Mouse (Mus musculus) MEL (cell line): ENCODE results near the gene Nr4a1. TPM values are rescaled to one million over a fixed set of nuclear protein-coding genes. Genes with fewer than 3 reads are reported as not detected.

Experiments
- DNase-seq: peaks from one replicate; pipeline ENCODE4 v3.0.0; 2011; ENCODE audit warnings: low read depth, low spot score
- H3K27ac ChIP-seq: 2 replicates; pipeline ENCODE4 v1.5.1; 2012; ENCODE audit warnings: low read depth, mild to moderate bottlenecking, control low read depth, low read length, moderate library complexity; ENCODE audit not compliant: control insufficient read depth
- H3K27me3 ChIP-seq, 2 experiments: fragments of 150-350 bp in 1 of 2; sonication (generic) in 1 of 2; 2 replicates each; pipeline ENCODE4 v1.6.1; 2012; ENCODE audit warnings: low read length in 2 of 2, mild to moderate bottlenecking in 2 of 2, improper control_type of control experiment in 1 of 2, moderate library complexity in 1 of 2; ENCODE audit not compliant: insufficient read depth in 2 of 2, control insufficient read depth in 1 of 2
- H3K36me3 ChIP-seq, 2 experiments: 2 replicates each; pipeline ENCODE4 v1.6.1; 2012 to 2014; ENCODE audit warnings: low read length in 2 of 2, improper control_type of control experiment in 1 of 2, inconsistent platforms in 1 of 2, mild to moderate bottlenecking in 1 of 2; ENCODE audit not compliant: insufficient read depth in 2 of 2, control insufficient read depth in 1 of 2
- H3K4me1 ChIP-seq, 2 experiments: fragments of 150-350 bp in 1 of 2; sonication (generic) in 1 of 2; 2 replicates each; pipeline ENCODE4 v1.6.1; 2012; ENCODE audit warnings: low read length in 2 of 2, improper control_type of control experiment in 1 of 2, mild to moderate bottlenecking in 1 of 2; ENCODE audit not compliant: insufficient read depth in 2 of 2, control insufficient read depth in 1 of 2
- H3K4me3 ChIP-seq, 2 experiments: fragments of 150-350 bp in 1 of 2; sonication (generic) in 1 of 2; 2 replicates each; pipeline ENCODE4 v1.5.1; 2012; ENCODE audit warnings: low read depth in 2 of 2, low read length in 2 of 2, mild to moderate bottlenecking in 2 of 2, moderate library complexity in 2 of 2, control low read depth in 1 of 2, improper control_type of control experiment in 1 of 2; ENCODE audit not compliant: control insufficient read depth in 1 of 2, insufficient read depth in 1 of 2
- H3K79me2 ChIP-seq: 2 replicates; pipeline ENCODE4 v1.6.1; 2012; ENCODE audit warnings: mild to moderate bottlenecking, low read length, moderate library complexity; ENCODE audit not compliant: control insufficient read depth, poor library complexity, insufficient read depth
- H3K9ac ChIP-seq: 2 replicates; pipeline ENCODE4 v1.6.1; 2012; ENCODE audit warnings: low read depth, mild to moderate bottlenecking, control low read depth, low read length, moderate library complexity; ENCODE audit not compliant: control insufficient read depth, poor library complexity, severe bottlenecking
- H3K9me3 ChIP-seq: fragments of 150-350 bp; sonication (generic); replicated peaks from 2 replicates; pipeline ENCODE4 v1.6.1; 2012; ENCODE audit warnings: mild to moderate bottlenecking, low read length, improper control_type of control experiment, moderate library complexity; ENCODE audit not compliant: insufficient read depth
- BHLHE40 ChIP-seq: IDR thresholded peaks from 2 replicates; pipeline ENCODE4 v1.6.1; 2012; ENCODE audit warnings: low read depth, mild to moderate bottlenecking, inconsistent platforms, low read length, improper control_type of control experiment, borderline replicate concordance
- CHD1 ChIP-seq: IDR thresholded peaks from 2 replicates; pipeline ENCODE4 v1.6.1; 2012; ENCODE audit warnings: low read depth, mild to moderate bottlenecking, inconsistent platforms, low read length, improper control_type of control experiment
- CHD2 ChIP-seq: IDR thresholded peaks from 2 replicates; pipeline ENCODE4 v1.6.1; 2011; ENCODE audit warnings: low read length, improper control_type of control experiment
- CTCF ChIP-seq, 3 experiments: IDR thresholded peaks in 2 of 3; conservative IDR thresholded peaks in 1 of 3; 2 replicates each; pipeline ENCODE4 v1.5.1; 2011 to 2012; ENCODE audit warnings: low read length in 3 of 3, low read depth in 2 of 3, mild to moderate bottlenecking in 2 of 3, improper control_type of control experiment in 1 of 3, inconsistent platforms in 1 of 3, mixed read lengths in 1 of 3, moderate library complexity in 1 of 3; ENCODE audit not compliant: control insufficient read depth in 1 of 3, insufficient read depth in 1 of 3, poor library complexity in 1 of 3, severe bottlenecking in 1 of 3
- E2F4 ChIP-seq: IDR thresholded peaks from 2 replicates; pipeline ENCODE4 v1.6.1; 2011; ENCODE audit warnings: low read depth, low read length, improper control_type of control experiment, borderline replicate concordance
- ELF1 ChIP-seq: IDR thresholded peaks from 2 replicates; pipeline ENCODE4 v1.6.1; 2014; ENCODE audit warnings: low read depth, mild to moderate bottlenecking, inconsistent platforms, low read length, improper control_type of control experiment, moderate library complexity
- EP300 ChIP-seq, 2 experiments: IDR thresholded peaks; 2 replicates each; pipeline ENCODE4 v1.6.1; 2011; ENCODE audit warnings: improper control_type of control experiment in 2 of 2, low read length in 2 of 2, low read depth in 1 of 2, mild to moderate bottlenecking in 1 of 2
- ETS1 ChIP-seq: IDR thresholded peaks from 2 replicates; pipeline ENCODE4 v1.6.1; 2012; ENCODE audit warnings: low read depth, mild to moderate bottlenecking, inconsistent platforms, low read length, improper control_type of control experiment, moderate library complexity
- GATA1 ChIP-seq: IDR thresholded peaks from 2 replicates; pipeline ENCODE4 v1.6.1; 2011; ENCODE audit warnings: low read depth, low read length, improper control_type of control experiment
- HCFC1 ChIP-seq: IDR thresholded peaks from 2 replicates; pipeline ENCODE4 v1.6.1; 2012; ENCODE audit warnings: low read depth, mild to moderate bottlenecking, inconsistent platforms, low read length, improper control_type of control experiment, moderate library complexity
- JUND ChIP-seq: IDR thresholded peaks from 2 replicates; pipeline ENCODE4 v1.6.1; 2011; ENCODE audit warnings: low read depth, mild to moderate bottlenecking, improper control_type of control experiment, low read length
- MAX ChIP-seq: IDR thresholded peaks from 2 replicates; pipeline ENCODE4 v1.6.1; 2011; ENCODE audit warnings: low read length, improper control_type of control experiment
- MAZ ChIP-seq: IDR thresholded peaks from 2 replicates; pipeline ENCODE4 v1.6.1; 2012; ENCODE audit warnings: low read depth, mild to moderate bottlenecking, inconsistent platforms, low read length, improper control_type of control experiment
- MEF2A ChIP-seq: IDR thresholded peaks from 2 replicates; pipeline ENCODE4 v1.6.1; 2014; ENCODE audit warnings: low read depth, mild to moderate bottlenecking, inconsistent platforms, low read length, improper control_type of control experiment; ENCODE audit not compliant: poor library complexity, insufficient replicate concordance, severe bottlenecking; ENCODE audit errors: extremely low read depth
- MXI1 ChIP-seq: IDR thresholded peaks from 2 replicates; pipeline ENCODE4 v1.6.1; 2011; ENCODE audit warnings: mild to moderate bottlenecking, low read depth, low read length, improper control_type of control experiment
- MYB ChIP-seq: IDR thresholded peaks from 2 replicates; pipeline ENCODE4 v1.6.1; 2011; ENCODE audit warnings: mild to moderate bottlenecking, low read depth, low read length, improper control_type of control experiment
- NELFE ChIP-seq: IDR thresholded peaks from 2 replicates; pipeline ENCODE4 v1.6.1; 2011; ENCODE audit warnings: low read depth, low read length, improper control_type of control experiment
- NRF1 ChIP-seq: IDR thresholded peaks from 2 replicates; pipeline ENCODE4 v1.6.1; 2014; ENCODE audit warnings: low read depth, mild to moderate bottlenecking, inconsistent platforms, low read length, improper control_type of control experiment, moderate library complexity; ENCODE audit not compliant: poor library complexity, insufficient read depth, severe bottlenecking
- POLR2A ChIP-seq, 2 experiments: IDR thresholded peaks; 2 replicates each; pipeline ENCODE4 v1.6.1; 2011 to 2012; ENCODE audit warnings: low read length in 2 of 2, mild to moderate bottlenecking in 2 of 2, control low read depth in 1 of 2, improper control_type of control experiment in 1 of 2, low read depth in 1 of 2, moderate library complexity in 1 of 2; ENCODE audit not compliant: control insufficient read depth in 1 of 2, insufficient read depth in 1 of 2, poor library complexity in 1 of 2
- POLR2AphosphoS2 ChIP-seq: IDR thresholded peaks from 2 replicates; pipeline ENCODE4 v1.6.1; 2011; ENCODE audit warnings: low read length, improper control_type of control experiment
- POLR2AphosphoS5 ChIP-seq: IDR thresholded peaks from 2 replicates; pipeline ENCODE4 v1.6.1; 2012; ENCODE audit warnings: low read depth, borderline replicate concordance, mild to moderate bottlenecking, inconsistent platforms, low read length, moderate library complexity, mixed read lengths
- RAD21 ChIP-seq: IDR thresholded peaks from 2 replicates; pipeline ENCODE4 v1.6.1; 2011; ENCODE audit warnings: mild to moderate bottlenecking, low read depth, low read length, improper control_type of control experiment
- RCOR1 ChIP-seq: IDR thresholded peaks from 2 replicates; pipeline ENCODE4 v1.6.1; 2012; ENCODE audit warnings: low read depth, mild to moderate bottlenecking, inconsistent platforms, low read length, improper control_type of control experiment
- SIN3A ChIP-seq: IDR thresholded peaks from 2 replicates; pipeline ENCODE4 v1.6.1; 2012; ENCODE audit warnings: low read length, improper control_type of control experiment, inconsistent platforms
- SMC3 ChIP-seq: IDR thresholded peaks from 2 replicates; pipeline ENCODE4 v1.6.1; 2011; ENCODE audit warnings: low read depth, low read length, improper control_type of control experiment
- TBP ChIP-seq: IDR thresholded peaks from 2 replicates; pipeline ENCODE4 v1.8.0; 2011; ENCODE audit warnings: low read depth, low read length, improper control_type of control experiment
- TCF12 ChIP-seq: IDR thresholded peaks from 2 replicates; pipeline ENCODE4 v1.6.1; 2014; ENCODE audit warnings: low read depth, mild to moderate bottlenecking, inconsistent platforms, low read length, improper control_type of control experiment, moderate library complexity
- UBTF ChIP-seq: IDR thresholded peaks from 2 replicates; pipeline ENCODE4 v1.6.1; 2012; ENCODE audit warnings: low read depth, mild to moderate bottlenecking, inconsistent platforms, low read length, improper control_type of control experiment, moderate library complexity, borderline replicate concordance; ENCODE audit not compliant: insufficient read depth
- USF1 ChIP-seq: IDR thresholded peaks from 2 replicates; pipeline ENCODE4 v1.6.1; 2014; ENCODE audit warnings: low read depth, mild to moderate bottlenecking, inconsistent platforms, low read length, improper control_type of control experiment, moderate library complexity
- USF2 ChIP-seq, 2 experiments: IDR thresholded peaks; 2 replicates each; pipeline ENCODE4 v1.6.1; 2011 to 2012; ENCODE audit warnings: improper control_type of control experiment in 2 of 2, low read length in 2 of 2, borderline replicate concordance in 1 of 2, inconsistent platforms in 1 of 2, low read depth in 1 of 2, mild to moderate bottlenecking in 1 of 2; ENCODE audit not compliant: insufficient read depth in 1 of 2
- ZC3H11A ChIP-seq: IDR thresholded peaks from 2 replicates; pipeline ENCODE4 v1.6.1; 2012; ENCODE audit warnings: low read depth, mild to moderate bottlenecking, inconsistent platforms, low read length, improper control_type of control experiment
- ZKSCAN1 ChIP-seq: IDR thresholded peaks from 2 replicates; pipeline ENCODE4 v1.6.1; 2012; ENCODE audit warnings: low read depth, mild to moderate bottlenecking, inconsistent platforms, low read length, improper control_type of control experiment, moderate library complexity
- ZMIZ1 ChIP-seq: IDR thresholded peaks from 2 replicates; pipeline ENCODE4 v1.6.1; 2012; ENCODE audit warnings: low read depth, mild to moderate bottlenecking, inconsistent platforms, low read length, improper control_type of control experiment, moderate library complexity
- polyA plus RNA-seq, 2 experiments: library from polyadenylated mRNA; stranded (reverse) in 1 of 2; unstranded in 1 of 2; fragments of >175 nt in 1 of 2; fragments of >200 nt in 1 of 2; gene quantifications; 2 replicates each; pipeline versions ENCODE4 v1.2.1 to v1.2.4; 2012; ENCODE audit warnings: low replicate concordance in 2 of 2, low read depth in 1 of 2; ENCODE audit not compliant: insufficient read length in 2 of 2, insufficient read depth in 1 of 2, missing spikeins in 1 of 2
- total RNA-seq: library from RNA; depleted of rRNA; stranded (reverse); fragments of 300-350 nt; gene quantifications from 2 replicates; pipeline ENCODE4 v1.2.3, GENCODE M21; 2012

Nr4a1 gene
- total and polyA plus RNA-seq, 3 experiments, result 2.0 to 12.8 TPM; not detected in 1

DNA sequence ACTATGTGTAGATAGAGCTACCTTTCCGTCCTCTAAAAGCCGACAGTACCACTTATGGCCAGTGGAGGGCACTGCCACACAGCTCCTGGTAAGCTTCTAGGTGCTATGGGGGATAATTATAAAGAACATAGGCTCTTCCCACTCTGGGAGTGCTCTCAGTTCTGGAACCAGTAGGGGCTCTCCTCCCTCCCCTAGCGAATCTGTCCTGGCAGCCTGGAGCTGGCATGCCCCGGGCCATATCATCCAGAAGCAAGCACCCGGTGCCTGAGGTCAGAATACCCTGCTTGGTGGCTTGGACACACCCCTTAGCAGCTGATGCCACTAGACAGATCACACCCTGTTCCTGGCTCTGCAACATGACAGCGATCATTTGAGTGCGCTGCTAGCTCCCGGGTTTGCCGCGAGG lies 13.3 kb upstream of the Nr4a1 start (continued):
- 0 out of 2 replicates have a peak, but pooled peaks have one; percentile 38 for TF ChIP-seq RCOR1
- TF ChIP-seq E2F4, result no peak
- TF ChIP-seq CHD1, result no peak
- peak; percentile 98 for TF ChIP-seq RAD21
- TF ChIP-seq TBP, result 0 out of 2 replicates have a peak, but pooled peaks have one; percentile 41
- TF ChIP-seq POLR2A (IDR thresholded peaks at IDR 0.05; ENCODE audit: control insufficient read depth in 1 of 2, insufficient read depth in 1 of 2, low read depth in 1 of 2, low read length in 2 of 2, poor library complexity in 1 of 2), result no peak
- no peak for TF ChIP-seq EP300 (IDR thresholded peaks at IDR 0.05; ENCODE audit: low read depth in 1 of 2, low read length in 2 of 2)
- peak; percentile 88 for TF ChIP-seq ZC3H11A
- peak; percentile 72; the same call in 1 of the 2 replicates for TF ChIP-seq MAZ
- no peak for TF ChIP-seq USF2 (IDR thresholded peaks at IDR 0.05; ENCODE audit: borderline replicate concordance in 1 of 2, insufficient read depth in 1 of 2, low read depth in 1 of 2, low read length in 2 of 2)
- no peak for TF ChIP-seq NELFE
- TF ChIP-seq ELF1, result 0 out of 2 replicates have a peak, but pooled peaks have one; percentile 30
- TF ChIP-seq ZKSCAN1, result no peak
- TF ChIP-seq SIN3A, result peak; percentile 98
- TF ChIP-seq POLR2AphosphoS5, result no peak
- no peak for TF ChIP-seq USF1
- peak; percentile 93 for TF ChIP-seq SMC3
- 0 out of 2 replicates have a peak, but pooled peaks have one; percentile 2 for TF ChIP-seq GATA1
- no peak for TF ChIP-seq POLR2AphosphoS2
- no peak; the same call in 1 of the 2 replicates for TF ChIP-seq JUND
- no peak for TF ChIP-seq BHLHE40
- no peak for TF ChIP-seq MYB
- peak; percentile 53; the same call in 1 of the 2 replicates for TF ChIP-seq HCFC1

- Histone ChIP-seq H3K4me3 (peak overlapping the region; percentile 21 to 51), H3K79me2 (no peaks in the 10 kb centered on the region), H3K9ac (peak overlapping the region; percentile 18), H3K27me3 (no peaks in the 10 kb centered on the region), H3K4me1 (peaks cover 0 to 11% of the 10 kb centered on the region in 2 experiments; a peak in 2 of 4 replicates), H3K36me3 (peaks cover 0 to 4% of the 10 kb centered on the region in 2 experiments; a peak in 2 of 4 replicates), H3K9me3 (no peaks in the 10 kb centered on the region), H3K27ac (no peak overlapping the region)
- no peak for DNase-seq
- TF ChIP-seq NELFE (no peak), ETS1 (no peak), CHD2 (no peak), MAX (no peak; the same call in 1 of the 2 replicates), ZMIZ1 (no peak), JUND (no peak), MXI1 (peak; percentile 16; the same call in 1 of the 2 replicates), MYB (no peak), TBP (no peak), E2F4 (no peak), MEF2A (no peak), TCF12 (no peak), ZKSCAN1 (no peak), CTCF (IDR thresholded peaks at IDR 0.05 in 2 of 3, conservative IDR thresholded peaks at IDR 0.05 in 1 of 3; ENCODE audit: control insufficient read depth in 1 of 3, insufficient read depth in 1 of 3, low read depth in 2 of 3, low read length in 3 of 3, poor library complexity in 1 of 3, severe bottlenecking in 1 of 3) (no peak), ELF1 (no peak), NRF1 (no peak), EP300 (IDR thresholded peaks at IDR 0.05; ENCODE audit: low read depth in 1 of 2, low read length in 2 of 2) (peak in 1 of 2 experiments; percentile 43; a peak in 1 of 4 replicates), ZC3H11A (no peak), USF2 (IDR thresholded peaks at IDR 0.05; ENCODE audit: borderline replicate concordance in 1 of 2, insufficient read depth in 1 of 2, low read depth in 1 of 2, low read length in 2 of 2) (no peak), UBTF (no peak), SIN3A (peak; percentile 8; the same call in 1 of the 2 replicates), POLR2AphosphoS5 (no peak)
Observed at GRCm38 (mm10) chr15:101241236-101241635, 12.8 kb upstream of the Nr4a1 start.
